Mouse (Mus musculus) lung, embryonic 16.5 days (tissue): ENCODE measurements around the gene Polr1d. TPM values are rescaled to one million over a fixed set of nuclear protein-coding genes. Genes with fewer than 3 reads are reported as not detected.
A peak's percentile ranks its signal among the peaks of the same experiment; 100 is the strongest.

Experiments
- ATAC-seq: fragments of 200-750 bp; cut with Nextera tagmentation; 2 replicates; pipeline ENCODE4 v1.8.0; 2017; ENCODE audit warnings: low read depth, mild to moderate bottlenecking, moderate library complexity
- H3K27ac ChIP-seq: fragments of 300-500 bp; sonication (generic); 2 replicates; pipeline ENCODE4 v1.5.1; 2014; ENCODE audit warnings: mild to moderate bottlenecking, control low read depth, low read length
- H3K27me3 ChIP-seq: fragments of 300-500 bp; sonication (generic); 2 replicates; pipeline ENCODE4 v1.6.1; 2014; ENCODE audit warnings: low read depth, low read length, mixed read lengths; ENCODE audit not compliant: control insufficient read depth, insufficient read depth
- H3K36me3 ChIP-seq: fragments of 300-500 bp; sonication (generic); 2 replicates; pipeline ENCODE4 v1.6.1; 2014; ENCODE audit warnings: low read length; ENCODE audit not compliant: control insufficient read depth, insufficient read depth
- H3K4me1 ChIP-seq: fragments of 300-500 bp; sonication (generic); replicated peaks from 2 replicates; pipeline ENCODE4 v1.6.1; 2014; ENCODE audit warnings: low read length, mixed read lengths; ENCODE audit not compliant: control insufficient read depth, insufficient read depth
- H3K4me2 ChIP-seq: fragments of 300-500 bp; sonication (generic); 2 replicates; pipeline ENCODE4 v1.6.1; 2014; ENCODE audit warnings: low read depth, low read length, control low read depth
- H3K4me3 ChIP-seq: fragments of 300-500 bp; sonication (generic); 2 replicates; pipeline ENCODE4 v1.5.1; 2014; ENCODE audit warnings: mild to moderate bottlenecking, low read length, control low read depth
- H3K9ac ChIP-seq: fragments of 300-500 bp; sonication (generic); 2 replicates; pipeline ENCODE4 v1.6.1; 2014; ENCODE audit warnings: low read length, control low read depth
- H3K9me3 ChIP-seq: fragments of 300-500 bp; sonication (generic); 2 replicates; pipeline ENCODE4 v1.6.1; 2016; ENCODE audit warnings: low read length; ENCODE audit not compliant: control insufficient read depth
- WGBS: fragments of 180-500 bp; shearing (Covaris S2); extraction: QIAGEN DNeasy Blood & Tissue Kit; methylation state at CpG from one replicate; pipeline ENCODE4 v1.1.7; 2014; 5-methylcytosine and 5-hydroxymethylcytosine counted together
- polyA plus RNA-seq: library from polyadenylated mRNA; unstranded; fragments of >200 nt; fragmentation: Nextera tagmentation; extraction: Ambion mirVana; gene quantifications from 2 replicates; pipeline ENCODE4 v1.2.1, GENCODE M21; 2015

Gene Polr1d
- polyA plus RNA-seq, 1 experiment from 2014 or later, result 118 TPM

GRCm38 (mm10) chr5:147135089-147135446 is 58.2 kb downstream of the Polr1d start:
- Histone ChIP-seq H3K4me1 (no peaks in the 10 kb centered on the region), H3K27ac (no peak overlapping the region), H3K9me3 (no peaks in the 10 kb centered on the region), H3K27me3 (no peaks in the 10 kb centered on the region), H3K36me3 (no peaks in the 10 kb centered on the region), H3K4me3 (no peak overlapping the region), H3K4me2 (no peak overlapping the region), H3K9ac (no peak overlapping the region)
- 86% methylated on average over 3 of the region's 3 CpGs for WGBS
- ATAC-seq, result no peak

GRCm38 (mm10) chr5:147135994-147136393 is 59.1 kb downstream of the Polr1d start:
- H3K27ac ChIP-seq, result no peak overlapping the region
- H3K4me2 ChIP-seq, result peak overlapping the region; percentile 16; the same call in 1 of the 2 replicates

GRCm38 (mm10) chr5:147147340-147147739 is 70.5 kb downstream of the Polr1d start:
- ATAC-seq, result no peak
- Histone ChIP-seq H3K36me3 (no peaks in the 10 kb centered on the region), H3K27me3 (no peaks in the 10 kb centered on the region), H3K4me2 (no peak overlapping the region), H3K27ac (no peak overlapping the region), H3K4me1 (no peaks in the 10 kb centered on the region), H3K9ac (no peak overlapping the region), H3K4me3 (no peak overlapping the region), H3K9me3 (no peaks in the 10 kb centered on the region)

More at GRCm38 (mm10) chr5:147135994-147136393, 59.1 kb downstream of the Polr1d start:
- Histone ChIP-seq H3K9me3 (no peaks in the 10 kb centered on the region), H3K27me3 (no peaks in the 10 kb centered on the region), H3K9ac (no peak overlapping the region), H3K36me3 (no peaks in the 10 kb centered on the region), H3K4me1 (no peaks in the 10 kb centered on the region), H3K4me3 (no peak overlapping the region)
- no peak for ATAC-seq
- WGBS, result 54% methylated on average over 13 of the region's 13 CpGs

GRCm38 (mm10) chr5:147154806-147155371 is 78.0 kb downstream of the Polr1d start:
- WGBS, result 12% methylated on average over 13 of the region's 13 CpGs
- Histone ChIP-seq H3K4me2 (no peak overlapping the region), H3K9me3 (no peaks in the 10 kb centered on the region), H3K9ac (no peak overlapping the region), H3K27ac (no peak overlapping the region), H3K4me1 (no peaks in the 10 kb centered on the region), H3K27me3 (peaks cover 3% of the 10 kb centered on the region; the same call in 1 of the 2 replicates), H3K4me3 (no peak overlapping the region), H3K36me3 (no peaks in the 10 kb centered on the region)
- ATAC-seq, result no peak

- no peak overlapping the region for H3K4me2 ChIP-seq
- H3K27me3 ChIP-seq, result peaks cover 3% of the 10 kb centered on the region; the same call in 1 of the 2 replicates
- no peak overlapping the region for H3K9ac ChIP-seq
- no peaks in the 10 kb centered on the region for H3K4me1 ChIP-seq
- WGBS, result 17% methylated on average over 13 of the region's 13 CpGs
- H3K9me3 ChIP-seq, result no peaks in the 10 kb centered on the region
- no peak overlapping the region for H3K27ac ChIP-seq
- ATAC-seq, result no peak
- H3K36me3 ChIP-seq, result no peaks in the 10 kb centered on the region
- no peak overlapping the region for H3K4me3 ChIP-seq
Measured at GRCm38 (mm10) chr5:147155449-147156133, 78.7 kb downstream of the Polr1d start.

GRCm38 (mm10) chr5:147156376-147156775 is 79.5 kb downstream of the Polr1d start:
- no peak for ATAC-seq
- Histone ChIP-seq H3K36me3 (no peaks in the 10 kb centered on the region), H3K27ac (no peak overlapping the region), H3K27me3 (peaks cover 3% of the 10 kb centered on the region; the same call in 1 of the 2 replicates), H3K9me3 (no peaks in the 10 kb centered on the region), H3K4me2 (no peak overlapping the region), H3K4me1 (no peaks in the 10 kb centered on the region), H3K9ac (no peak overlapping the region), H3K4me3 (no peak overlapping the region)
- WGBS, result 17% methylated on average over 3 of the region's 3 CpGs

GRCm38 (mm10) chr5:147157441-147157840 is 80.6 kb downstream of the Polr1d start:
- no peak for ATAC-seq
- WGBS, result 64% methylated on average over 7 of the region's 7 CpGs
- Histone ChIP-seq H3K4me1 (no peaks in the 10 kb centered on the region), H3K9ac (no peak overlapping the region), H3K36me3 (no peaks in the 10 kb centered on the region), H3K4me3 (no peak overlapping the region), H3K9me3 (no peaks in the 10 kb centered on the region), H3K27me3 (peaks cover 3% of the 10 kb centered on the region; the same call in 1 of the 2 replicates), H3K4me2 (no peak overlapping the region), H3K27ac (no peak overlapping the region)

GRCm38 (mm10) chr5:147159320-147159719 is 82.5 kb downstream of the Polr1d start:
- no peak overlapping the region for H3K9ac ChIP-seq
- no peak overlapping the region for H3K27ac ChIP-seq
- no peak overlapping the region for H3K4me2 ChIP-seq
- no peaks in the 10 kb centered on the region for H3K36me3 ChIP-seq
- 68% methylated on average over 6 of the region's 6 CpGs for WGBS
- no peaks in the 10 kb centered on the region for H3K4me1 ChIP-seq
- no peak for ATAC-seq
- no peaks in the 10 kb centered on the region for H3K9me3 ChIP-seq
- no peak overlapping the region for H3K4me3 ChIP-seq
- peaks cover 3% of the 10 kb centered on the region; the same call in 1 of the 2 replicates for H3K27me3 ChIP-seq

GRCm38 (mm10) chr5:147159792-147160191 is 82.9 kb downstream of the Polr1d start:
- no peak for ATAC-seq
- no peaks in the 10 kb centered on the region for H3K4me1 ChIP-seq
- H3K27me3 ChIP-seq, result peaks cover 2% of the 10 kb centered on the region; the same call in 1 of the 2 replicates
- no peak overlapping the region for H3K4me3 ChIP-seq
- WGBS, result 72% methylated on average over 2 of the region's 2 CpGs
- H3K36me3 ChIP-seq, result no peaks in the 10 kb centered on the region
- no peaks in the 10 kb centered on the region for H3K9me3 ChIP-seq
- H3K4me2 ChIP-seq, result no peak overlapping the region
- H3K9ac ChIP-seq, result no peak overlapping the region
- no peak overlapping the region for H3K27ac ChIP-seq
